In the genomic region with DNA sequence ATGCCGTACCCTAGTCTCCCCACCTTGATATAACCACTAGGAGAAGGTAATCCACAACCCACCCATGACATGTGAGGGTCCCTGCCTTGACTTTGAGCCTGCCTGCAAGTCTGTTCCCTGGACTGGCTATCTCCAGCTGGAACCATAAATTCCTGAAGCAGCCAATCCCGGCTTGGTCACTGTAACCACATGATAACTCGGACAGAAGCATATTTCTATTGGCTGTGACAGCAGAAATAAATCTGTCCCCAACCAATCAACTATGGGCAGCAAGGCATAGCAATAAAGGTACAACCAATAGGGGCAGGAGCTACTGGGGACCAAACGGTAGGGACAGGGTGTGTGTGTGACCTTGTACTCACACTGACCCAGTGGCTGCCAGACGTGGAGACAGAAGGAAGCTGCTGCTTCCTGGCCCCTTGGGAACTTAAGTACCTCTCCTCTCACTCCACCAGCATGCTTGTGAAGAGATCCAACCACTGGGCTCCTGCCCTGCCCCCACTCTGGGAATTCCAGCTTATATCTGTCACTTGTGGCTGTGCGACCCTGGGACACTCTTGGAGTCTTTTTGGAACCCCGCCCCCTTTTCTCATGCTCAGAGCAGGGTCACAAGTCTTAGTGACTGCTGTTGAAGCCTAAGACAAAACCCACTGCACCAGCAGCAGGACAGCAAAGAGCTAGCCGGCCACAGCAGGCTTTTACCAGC, we compare ENCODE assay signal across 9 mouse cellular contexts. TPM values are rescaled to one million over a fixed set of nuclear protein-coding genes. Genes with fewer than 3 reads are reported as not detected.
DNase-seq lines count a peak whose midpoint lies in the region; ATAC-seq and TF ChIP-seq lines count a peak whose summit lies in the region.
"Had no signal": no experiment of that assay in that cellular context is flagged by ENCODE, and none has a peak within 500 bp of the region (broad histone marks: within the 10 kb centered on the region; RNA-seq: fewer than 3 reads in every experiment).

No protein-coding gene starts in this region.

- H3K36me3 ChIP-seq in heart, postnatal 0 days (replicated peaks; ENCODE audit: control insufficient read depth, insufficient read depth, low read length), result no peaks in the 10 kb centered on the region
- H3K36me3 ChIP-seq in kidney, postnatal 0 days (ENCODE audit: insufficient read depth, low read length), result no peaks in the 10 kb centered on the region
- no peaks in the 10 kb centered on the region for H3K36me3 ChIP-seq in stomach, embryonic 16.5 days (ENCODE audit: control insufficient read depth, insufficient read depth, low read length)

- DNase-seq in kidney, adult 11 months, result peak; percentile 41
- no peak for DNase-seq in kidney, adult 18-20 months
- DNase-seq in heart, postnatal 0 days (ENCODE audit: low spot score), result peak; percentile 24
- DNase-seq in kidney, postnatal 0 days (ENCODE audit: low spot score), result peak; percentile 85
- DNase-seq in urinary bladder, postnatal 4 days (ENCODE audit: low spot score in 2 of 2), result no peak
- no peak for DNase-seq in thymus, postnatal 0 days (ENCODE audit: low spot score)
- DNase-seq: right cerebral cortex, adult 18-20 months had no signal

- no peak for TF ChIP-seq EP300 in heart, postnatal 0 days (IDR thresholded peaks at IDR 0.05; ENCODE audit: low read depth)

- H3K9ac ChIP-seq in heart, postnatal 0 days (replicated peaks; ENCODE audit: low read depth, low read length), result no peak overlapping the region
- H3K9ac ChIP-seq in kidney, postnatal 0 days (ENCODE audit: low read depth, low read length), result no peak overlapping the region
- H3K9ac ChIP-seq in stomach, embryonic 16.5 days (ENCODE audit: low read length), result no peak overlapping the region

- 0 out of 2 replicates have a peak, but pooled peaks cover 2% of the 10 kb centered on the region for H3K27me3 ChIP-seq in heart, postnatal 0 days (ENCODE audit: control insufficient read depth, insufficient read depth, low read length)
- no peaks in the 10 kb centered on the region for H3K27me3 ChIP-seq in kidney, postnatal 0 days (ENCODE audit: insufficient read depth, low read length)
- no peaks in the 10 kb centered on the region for H3K27me3 ChIP-seq in stomach, embryonic 16.5 days (ENCODE audit: control insufficient read depth, insufficient read depth, low read length)

- peaks cover 24% of the 10 kb centered on the region for H3K4me1 ChIP-seq in heart, postnatal 0 days (ENCODE audit: control insufficient read depth, insufficient read depth)
- H3K4me1 ChIP-seq in kidney, postnatal 0 days (replicated peaks; ENCODE audit: insufficient read depth, low read length), result peaks cover 32% of the 10 kb centered on the region
- H3K4me1 ChIP-seq in stomach, embryonic 16.5 days (ENCODE audit: control insufficient read depth, insufficient read depth, low read length), result peaks cover 7% of the 10 kb centered on the region; the same call in 1 of the 2 replicates

- H3K4me2 ChIP-seq in heart, postnatal 0 days (ENCODE audit: low read depth, low read length), result no peak overlapping the region
- no peak overlapping the region for H3K4me2 ChIP-seq in kidney, postnatal 0 days (ENCODE audit: low read length)
- no peak overlapping the region for H3K4me2 ChIP-seq in stomach, embryonic 16.5 days (ENCODE audit: low read depth, low read length)

- TF ChIP-seq CTCF in heart, postnatal 0 days (IDR thresholded peaks at IDR 0.05; ENCODE audit: low read depth), result no peak
- TF ChIP-seq CTCF in kidney, postnatal 0 days (IDR thresholded peaks at IDR 0.05; ENCODE audit: low read depth), result no peak

- H3K4me3 ChIP-seq in heart, postnatal 0 days (ENCODE audit: low read depth, low read length), result no peak overlapping the region
- no peak overlapping the region for H3K4me3 ChIP-seq in kidney, postnatal 0 days (replicated peaks; ENCODE audit: low read depth, low read length)
- H3K4me3 ChIP-seq in stomach, embryonic 16.5 days (replicated peaks; ENCODE audit: low read length), result no peak overlapping the region

- 25% methylated on average over 8 of the region's 8 CpGs for WGBS in heart, postnatal 0 days
- WGBS in kidney, postnatal 0 days, result 36% methylated on average over 8 of the region's 8 CpGs
- WGBS in stomach, embryonic 16.5 days, result 46% methylated on average over 8 of the region's 8 CpGs

- no peaks in the 10 kb centered on the region for H3K9me3 ChIP-seq in heart, postnatal 0 days (replicated peaks; ENCODE audit: control insufficient read depth, low read length)
- no peaks in the 10 kb centered on the region for H3K9me3 ChIP-seq in kidney, postnatal 0 days (replicated peaks; ENCODE audit: low read length)
- no peaks in the 10 kb centered on the region for H3K9me3 ChIP-seq in stomach, embryonic 16.5 days (replicated peaks; ENCODE audit: control insufficient read depth, low read length)

- peak; percentile 62 for ATAC-seq in heart, postnatal 0 days (ENCODE audit: insufficient read depth, low read depth)
- peak; percentile 58 for ATAC-seq in kidney, postnatal 0 days (replicated peaks; ENCODE audit: low FRiP score, low read depth)
- peak; percentile 31; the same call in 1 of the 2 replicates for ATAC-seq in stomach, embryonic 16.5 days (ENCODE audit: insufficient read depth, low FRiP score)

- peak overlapping the region; percentile 52 for H3K27ac ChIP-seq in heart, postnatal 0 days (ENCODE audit: low read depth)
- peak overlapping the region; percentile 54 for H3K27ac ChIP-seq in kidney, postnatal 0 days
- no peak overlapping the region for H3K27ac ChIP-seq in stomach, embryonic 16.5 days (ENCODE audit: low read length)
- H3K27ac ChIP-seq: macrophage had no signal

RNA-seq across cellular contexts. Expression of gene Ttc34, which starts 51.8 kb away (rescaled TPM):
- 0.15 TPM in 1 of 2 replicates, not detected in the other for total RNA-seq in heart, postnatal 0 days (2014; rRNA removed; ENCODE audit: low replicate concordance)
- 0.12 and 0.25 TPM in 2 replicates for polyA plus RNA-seq in heart, postnatal 0 days (2015; fragmentation: Nextera tagmentation; extraction: Ambion mirVana)
- polyA plus RNA-seq in kidney, postnatal 0 days (2015; fragmentation: Nextera tagmentation; extraction: Ambion mirVana), result 0.30 and 0.34 TPM in 2 replicates
- 0.04 and 0.09 TPM in 2 replicates for polyA plus RNA-seq in stomach, embryonic 16.5 days (2015; fragmentation: Nextera tagmentation; extraction: Ambion mirVana)
- polyA plus RNA-seq in thymus, postnatal 0 days (2015; fragmentation: Nextera tagmentation; extraction: Ambion mirVana), result 0.03 and 0.04 TPM in 2 replicates
- polyA plus RNA-seq: macrophage had no signal

Comparison
In these comparisons a context has a peak if more than half of its experiments do, and no peak if none do; other contexts are left out.
1. DNase-seq: peak in kidney, adult 11 months (single experiment), heart, postnatal 0 days (single experiment) and kidney, postnatal 0 days (single experiment); none in kidney, adult 18-20 months (single experiment), urinary bladder, postnatal 4 days (0 of 2) and thymus, postnatal 0 days (single experiment).
2. Peak in every context shown above with its lines, with median percentiles within 50 percentile points of each other: ATAC-seq.